In genomic region chr17:87473441-87473735, GRCm38 (mm10) we compare ENCODE assay signal across 8 mouse cellular contexts. TPM values are rescaled to one million over a fixed set of nuclear protein-coding genes. Genes with fewer than 3 reads are reported as not detected.
DNase-seq lines count a peak whose midpoint lies in the region; ATAC-seq and TF ChIP-seq lines count a peak whose summit lies in the region.

No protein-coding gene starts in this region.

- H3K9ac ChIP-seq in kidney, postnatal 0 days (ENCODE audit: low read depth, low read length), result 0 out of 2 replicates have a peak overlapping the region, but pooled peaks have one; percentile 43
- peak overlapping the region; percentile 64 for H3K9ac ChIP-seq in embryonic facial prominence, embryonic 13.5 days
- H3K9ac ChIP-seq in hindbrain, embryonic 16.5 days (ENCODE audit: low read depth, low read length), result peak overlapping the region; percentile 51; the same call in 1 of the 2 replicates
- peak overlapping the region; percentile 4 for H3K9ac ChIP-seq in midbrain, embryonic 15.5 days

- peak overlapping the region; percentile 26 for H3K4me3 ChIP-seq in kidney, postnatal 0 days (replicated peaks; ENCODE audit: low read depth, low read length)
- H3K4me3 ChIP-seq in embryonic facial prominence, embryonic 13.5 days, result peak overlapping the region; percentile 43
- peak overlapping the region; percentile 20 for H3K4me3 ChIP-seq in hindbrain, embryonic 16.5 days (ENCODE audit: low read length)
- H3K4me3 ChIP-seq in midbrain, embryonic 15.5 days, result peak overlapping the region; percentile 25

- H3K4me2 ChIP-seq in kidney, postnatal 0 days (ENCODE audit: low read length), result peak overlapping the region; percentile 62
- peak overlapping the region; percentile 82 for H3K4me2 ChIP-seq in embryonic facial prominence, embryonic 13.5 days
- H3K4me2 ChIP-seq in hindbrain, embryonic 16.5 days (ENCODE audit: low read length), result peak overlapping the region; percentile 54
- H3K4me2 ChIP-seq in midbrain, embryonic 15.5 days, result peak overlapping the region; percentile 45

- no peaks in the 10 kb centered on the region for H3K36me3 ChIP-seq in kidney, postnatal 0 days (ENCODE audit: insufficient read depth, low read length)
- no peaks in the 10 kb centered on the region for H3K36me3 ChIP-seq in embryonic facial prominence, embryonic 13.5 days
- H3K36me3 ChIP-seq in hindbrain, embryonic 16.5 days (ENCODE audit: control insufficient read depth, insufficient read depth, low read length), result no peaks in the 10 kb centered on the region
- H3K36me3 ChIP-seq in midbrain, embryonic 15.5 days (replicated peaks), result no peaks in the 10 kb centered on the region

- ATAC-seq in kidney, postnatal 0 days (replicated peaks; ENCODE audit: low FRiP score, low read depth), result no peak
- ATAC-seq in embryonic facial prominence, embryonic 13.5 days (ENCODE audit: insufficient number of reproducible peaks, insufficient read depth, low FRiP score, low TSS enrichment, low read depth), result no peak
- ATAC-seq in hindbrain, embryonic 16.5 days, result no peak
- ATAC-seq in midbrain, embryonic 15.5 days (replicated peaks), result peak; percentile 3; the same call in 1 of the 2 replicates

- intact Hi-C loops in gastrocnemius, postnatal 14 days (cut with DNase I; ENCODE audit: low total_unique reads), result no loop called here

- no peak for TF ChIP-seq CTCF in kidney, postnatal 0 days (IDR thresholded peaks at IDR 0.05; ENCODE audit: low read depth)

- 10% methylated on average over 9 of the region's 9 CpGs for WGBS in kidney, postnatal 0 days
- WGBS in embryonic facial prominence, embryonic 13.5 days, result 7% methylated on average over 9 of the region's 9 CpGs
- 10% methylated on average over 9 of the region's 9 CpGs for WGBS in hindbrain, embryonic 16.5 days
- 9% methylated on average over 9 of the region's 9 CpGs for WGBS in midbrain, embryonic 15.5 days

- H3K9me3 ChIP-seq in kidney, postnatal 0 days (replicated peaks; ENCODE audit: low read length), result no peaks in the 10 kb centered on the region
- H3K9me3 ChIP-seq in embryonic facial prominence, embryonic 13.5 days, result no peaks in the 10 kb centered on the region
- no peaks in the 10 kb centered on the region for H3K9me3 ChIP-seq in hindbrain, embryonic 16.5 days (ENCODE audit: control insufficient read depth, low read length)
- no peaks in the 10 kb centered on the region for H3K9me3 ChIP-seq in midbrain, embryonic 15.5 days

- H3K27me3 ChIP-seq in kidney, postnatal 0 days (ENCODE audit: insufficient read depth, low read length), result no peaks in the 10 kb centered on the region
- H3K27me3 ChIP-seq in embryonic facial prominence, embryonic 13.5 days, result no peaks in the 10 kb centered on the region; the same call in 1 of the 2 replicates
- no peaks in the 10 kb centered on the region for H3K27me3 ChIP-seq in hindbrain, embryonic 16.5 days (replicated peaks; ENCODE audit: control insufficient read depth, insufficient read depth, low read length)
- H3K27me3 ChIP-seq in midbrain, embryonic 15.5 days (replicated peaks), result no peaks in the 10 kb centered on the region

- peaks cover 21% of the 10 kb centered on the region for H3K4me1 ChIP-seq in kidney, postnatal 0 days (replicated peaks; ENCODE audit: insufficient read depth, low read length)
- peaks cover 37% of the 10 kb centered on the region for H3K4me1 ChIP-seq in embryonic facial prominence, embryonic 13.5 days
- H3K4me1 ChIP-seq in hindbrain, embryonic 16.5 days (ENCODE audit: control insufficient read depth, insufficient read depth, low read depth, low read length), result peaks cover 21% of the 10 kb centered on the region
- peaks cover 15% of the 10 kb centered on the region for H3K4me1 ChIP-seq in midbrain, embryonic 15.5 days

- peak; percentile 3 for DNase-seq in kidney, postnatal 0 days (ENCODE audit: low spot score)
- DNase-seq in kidney, postnatal 36 days, result no peak
- no peak for DNase-seq in gastrocnemius, postnatal 14 days
- DNase-seq in MN1 (ENCODE audit: low spot score), result no peak
- no peak for DNase-seq in embryo, embryonic 10 days (ENCODE audit: low spot score)

- H3K27ac ChIP-seq in kidney, postnatal 0 days, result peak overlapping the region; percentile 48
- H3K27ac ChIP-seq in embryonic facial prominence, embryonic 13.5 days, result peak overlapping the region; percentile 44; the same call in 1 of the 2 replicates
- H3K27ac ChIP-seq in hindbrain, embryonic 16.5 days (ENCODE audit: low read depth, low read length), result peak overlapping the region; percentile 48
- peak overlapping the region; percentile 51 for H3K27ac ChIP-seq in midbrain, embryonic 15.5 days

RNA-seq across cellular contexts. Expression of gene Calm2, which starts 26.7 kb away (rescaled TPM):
- 1,007 and 1,080 TPM in 2 replicates for polyA plus RNA-seq in kidney, postnatal 0 days (2015; fragmentation: Nextera tagmentation; extraction: Ambion mirVana)
- 864 and 866 TPM in 2 replicates for polyA plus RNA-seq in embryonic facial prominence, embryonic 13.5 days (2015; fragmentation: Nextera tagmentation; extraction: Ambion mirVana)
- 2,782 and 3,155 TPM in 2 replicates for polyA plus RNA-seq in hindbrain, embryonic 16.5 days (2015; fragmentation: Nextera tagmentation; extraction: Ambion mirVana)
- 1,861 and 1,975 TPM in 2 replicates for polyA plus RNA-seq in midbrain, embryonic 15.5 days (2015; fragmentation: Nextera tagmentation; extraction: Ambion mirVana)
- 100 to 1,000 TPM; 175 to 251 TPM for total RNA-seq in gastrocnemius, postnatal 14 days (2021)

RNA-seq across cellular contexts. Expression of gene Stpg4, which starts 45.8 kb away (rescaled TPM):
- polyA plus RNA-seq in kidney, postnatal 0 days (2015; fragmentation: Nextera tagmentation; extraction: Ambion mirVana), result not detected in 2 replicates
- polyA plus RNA-seq in embryonic facial prominence, embryonic 13.5 days (2015; fragmentation: Nextera tagmentation; extraction: Ambion mirVana), result not detected in 2 replicates
- 0.19 TPM in 1 of 2 replicates, not detected in the other for polyA plus RNA-seq in hindbrain, embryonic 16.5 days (2015; fragmentation: Nextera tagmentation; extraction: Ambion mirVana)
- polyA plus RNA-seq in midbrain, embryonic 15.5 days (2015; fragmentation: Nextera tagmentation; extraction: Ambion mirVana), result 0.42 and 0.54 TPM in 2 replicates
- not detected for total RNA-seq in gastrocnemius, postnatal 14 days (2021)

Comparison
In these comparisons a context has a peak if more than half of its experiments do, and no peak if none do; other contexts are left out.
1. H3K9ac ChIP-seq: peak in every context shown above with its lines; median percentile 64 in embryonic facial prominence, embryonic 13.5 days; 51 in hindbrain, embryonic 16.5 days; 43 in kidney, postnatal 0 days; 4 in midbrain, embryonic 15.5 days.